Mouse (Mus musculus): ENCODE results near the gene 9330161L09Rik.

DNA sequence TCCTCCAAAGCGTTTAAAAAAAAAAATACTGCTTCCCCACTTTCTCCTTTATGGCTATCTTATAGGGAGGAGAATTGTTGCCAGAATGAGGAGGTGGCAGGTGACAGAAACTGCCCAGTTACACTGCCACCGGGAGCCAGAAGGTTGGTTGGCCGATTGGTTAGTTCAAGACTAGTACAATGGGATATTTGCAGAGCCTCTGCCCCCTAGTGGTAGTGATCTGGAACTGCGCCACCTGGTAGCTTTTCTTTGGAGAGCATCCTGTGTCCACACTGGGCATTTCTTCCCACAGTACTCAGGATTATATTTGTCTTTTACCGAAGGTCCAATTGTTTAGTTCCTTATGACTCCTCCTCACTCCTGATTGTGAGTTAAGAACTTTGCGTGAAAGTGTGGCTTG lies 35.9 kb downstream of the 9330161L09Rik start:
- TF ChIP-seq POLR2A (IDR thresholded peaks at IDR 0.05; ENCODE audit: insufficient read depth, low read length), result no peak
- no peak for TF ChIP-seq EP300 (IDR thresholded peaks at IDR 0.05; ENCODE audit: insufficient read depth, low read depth, low read length)
- peak; percentile 71 for TF ChIP-seq CTCF (IDR thresholded peaks at IDR 0.05; ENCODE audit: low read depth, low read length)
